Mouse (Mus musculus) heart, embryonic 16.5 days (tissue): Measurements from ENCODE around the gene AL732309.1. TPM values are rescaled to one million over a fixed set of nuclear protein-coding genes. Genes with fewer than 3 reads are reported as not detected.

Source experiments
- ATAC-seq: fragments of 200-750 bp; cut with Nextera tagmentation; replicated peaks from 2 replicates; pipeline ENCODE4 v1.8.0; 2017; ENCODE audit warnings: moderate number of reproducible peaks; ENCODE audit not compliant: insufficient read depth, low FRiP score; ENCODE audit errors: extremely low read depth
- H3K27ac ChIP-seq: fragments of 300-500 bp; sonication (generic); 2 replicates; pipeline ENCODE4 v1.5.1; 2014; ENCODE audit warnings: mild to moderate bottlenecking, low read length, control low read depth, moderate library complexity
- H3K27me3 ChIP-seq: fragments of 300-500 bp; sonication (generic); 2 replicates; pipeline ENCODE4 v1.6.1; 2014; ENCODE audit warnings: low read length, mixed read lengths; ENCODE audit not compliant: control insufficient read depth, insufficient read depth
- H3K36me3 ChIP-seq: fragments of 300-500 bp; sonication (generic); 2 replicates; pipeline ENCODE4 v1.6.1; 2014; ENCODE audit not compliant: control insufficient read depth, insufficient read depth
- H3K4me1 ChIP-seq: fragments of 300-500 bp; sonication (generic); 2 replicates; pipeline ENCODE4 v1.6.1; 2014; ENCODE audit warnings: low read length, mixed read lengths; ENCODE audit not compliant: control insufficient read depth, insufficient read depth
- H3K4me2 ChIP-seq: fragments of 300-500 bp; sonication (generic); 2 replicates; pipeline ENCODE4 v1.6.1; 2014; ENCODE audit warnings: low read depth, mild to moderate bottlenecking, control low read depth, low read length
- H3K4me3 ChIP-seq: fragments of 300-500 bp; sonication (generic); 2 replicates; pipeline ENCODE4 v1.5.1; 2014; ENCODE audit warnings: mild to moderate bottlenecking, control low read depth, low read length
- H3K9ac ChIP-seq: fragments of 300-500 bp; sonication (generic); 2 replicates; pipeline ENCODE4 v1.6.1; 2014; ENCODE audit warnings: low read length, control low read depth
- H3K9me3 ChIP-seq: fragments of 300-500 bp; sonication (generic); replicated peaks from 2 replicates; pipeline ENCODE4 v1.6.1; 2016; ENCODE audit warnings: low read length; ENCODE audit not compliant: control insufficient read depth
- WGBS: fragments of 180-500 bp; shearing (Covaris S2); extraction: QIAGEN DNeasy Blood & Tissue Kit; methylation state at CpG from one replicate; pipeline ENCODE4 v1.1.7; 2014; 5-methylcytosine and 5-hydroxymethylcytosine counted together
- polyA plus RNA-seq: library from polyadenylated mRNA; unstranded; fragments of >200 nt; fragmentation: Nextera tagmentation; extraction: Ambion mirVana; gene quantifications from 2 replicates; pipeline ENCODE4 v1.2.1, GENCODE M21; 2015

The AL732309.1 gene
- polyA plus RNA-seq, 1 experiment from 2014 or later: 3.1 TPM

DNA sequence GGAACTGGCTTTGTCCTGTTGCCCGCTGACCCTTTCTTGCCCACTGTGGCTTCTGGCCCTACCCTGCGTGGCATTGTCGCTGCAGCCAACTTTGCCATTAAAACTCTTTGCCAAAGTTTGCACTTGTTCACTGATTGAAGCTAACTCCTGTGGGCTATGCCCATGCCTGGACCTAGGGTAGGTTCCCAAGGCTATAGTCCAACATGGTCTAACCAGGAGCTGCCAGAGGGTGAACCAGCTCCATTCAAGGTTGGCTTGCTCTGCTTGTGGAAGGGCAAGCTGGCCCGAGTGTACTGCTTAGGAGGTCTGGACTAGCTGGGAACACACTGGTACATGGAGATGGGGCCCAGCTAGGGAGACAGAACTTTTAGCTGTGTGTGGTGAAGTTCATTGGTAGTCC lies 2.5 kb downstream of the AL732309.1 start:
- Histone ChIP-seq H3K9ac (no peak overlapping the region), H3K27me3 (peaks cover 16% of the 10 kb centered on the region; the same call in 1 of the 2 replicates), H3K36me3 (peaks cover 7% of the 10 kb centered on the region), H3K27ac (no peak overlapping the region), H3K9me3 (no peaks in the 10 kb centered on the region), H3K4me3 (no peak overlapping the region), H3K4me1 (peaks cover 13% of the 10 kb centered on the region), H3K4me2 (no peak overlapping the region)
- no peak for ATAC-seq
- 87% methylated on average over 4 of the region's 4 CpGs for WGBS

DNA sequence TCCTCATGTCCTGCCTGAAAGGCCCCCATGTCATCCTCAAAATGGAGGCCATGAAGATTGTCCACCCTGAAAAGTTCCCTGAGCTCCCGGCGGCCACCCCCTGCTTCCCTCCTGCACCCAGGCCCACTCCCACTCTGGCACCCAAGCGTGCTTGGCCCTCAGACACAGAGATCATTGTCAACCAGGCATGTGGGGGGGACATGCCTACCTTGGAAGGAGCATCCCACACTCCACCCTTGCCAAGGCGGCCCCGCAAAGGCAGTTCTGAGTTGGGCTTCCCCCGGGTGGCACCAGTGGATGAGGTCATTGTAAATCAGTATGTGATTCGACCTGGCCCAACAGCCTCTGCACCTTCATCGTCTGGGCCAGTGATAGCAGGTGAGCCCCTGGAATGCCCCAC lies 3.3 kb downstream of the AL732309.1 start:
- peaks cover 16% of the 10 kb centered on the region; the same call in 1 of the 2 replicates for H3K27me3 ChIP-seq
- no peaks in the 10 kb centered on the region for H3K9me3 ChIP-seq
- no peak overlapping the region for H3K27ac ChIP-seq
- WGBS: 63% methylated on average over 8 of the region's 8 CpGs
- H3K4me1 ChIP-seq: peaks cover 13% of the 10 kb centered on the region
- no peak overlapping the region for H3K9ac ChIP-seq
- H3K4me3 ChIP-seq: no peak overlapping the region
- H3K36me3 ChIP-seq: peaks cover 4% of the 10 kb centered on the region
- no peak for ATAC-seq
- no peak overlapping the region for H3K4me2 ChIP-seq

DNA sequence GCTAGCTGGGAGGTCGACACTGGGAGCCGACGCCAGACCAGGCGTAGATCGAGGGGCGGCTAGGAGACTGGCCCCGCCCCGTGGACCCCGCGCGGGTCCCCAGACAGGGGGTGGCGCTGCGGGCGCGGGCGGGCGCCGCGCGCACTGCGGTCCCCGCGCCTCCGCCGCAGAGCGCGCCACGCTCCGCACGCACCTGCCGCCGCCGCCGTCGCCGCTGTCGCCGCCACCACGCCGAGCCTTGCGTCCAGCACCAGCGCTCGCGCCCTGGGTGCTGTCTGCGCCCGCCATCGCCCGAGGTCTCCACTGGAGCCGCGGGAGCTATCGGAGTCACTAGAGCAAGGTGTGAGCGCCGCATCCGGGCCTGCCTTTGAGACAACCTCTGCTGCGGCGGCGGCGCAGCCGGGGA lies 4.6 kb downstream of the AL732309.1 start, which contains the start of the genes Rnf208 and Cysrt1:
TSS of gene Rnf208 (plus strand) at position 155 of the 406 bp plus-strand sequence.
TSS of gene Cysrt1 (minus strand) at position 352 of the 406 bp plus-strand sequence.
- H3K4me2 ChIP-seq: peak within 1 kb of the TSS; percentile 95
- H3K4me1 ChIP-seq: peaks cover 13% of the 10 kb centered on the region
- H3K9ac ChIP-seq: peak within 1 kb of the TSS; percentile 68
- WGBS: under 1% methylated on average over 47 of the region's 59 CpGs
- peaks cover 16% of the 10 kb centered on the region; the same call in 1 of the 2 replicates for H3K27me3 ChIP-seq
- H3K36me3 ChIP-seq: peaks cover 4% of the 10 kb centered on the region; the same call in 1 of the 2 replicates
- no peak for ATAC-seq
- H3K27ac ChIP-seq: no peak within 1 kb of the TSS
- peak within 1 kb of the TSS; percentile 62 for H3K4me3 ChIP-seq
- no peaks in the 10 kb centered on the region for H3K9me3 ChIP-seq

DNA sequence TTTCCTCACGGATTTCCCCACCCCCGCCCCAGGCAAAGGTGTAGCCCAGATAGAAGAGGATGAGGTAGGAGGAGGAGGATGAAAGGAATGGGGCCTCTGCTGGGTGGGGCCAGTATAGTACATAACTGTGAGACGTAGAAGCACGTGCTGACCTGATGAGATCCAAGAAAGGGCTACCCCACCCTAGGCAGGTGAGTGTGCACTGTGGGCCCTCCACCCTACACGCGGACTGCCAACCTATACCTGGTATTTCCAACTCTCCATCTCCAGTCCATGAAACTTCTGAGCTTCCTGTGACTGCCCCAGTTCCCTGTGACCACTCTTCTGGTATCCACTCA lies 5.3 kb downstream of the AL732309.1 start:
- H3K36me3 ChIP-seq: peaks cover 4% of the 10 kb centered on the region; the same call in 1 of the 2 replicates
- no peak for ATAC-seq
- peak overlapping the region; percentile 62 for H3K4me3 ChIP-seq
- H3K4me1 ChIP-seq: peaks cover 13% of the 10 kb centered on the region
- no peaks in the 10 kb centered on the region for H3K9me3 ChIP-seq
- 14% methylated on average over 6 of the region's 6 CpGs for WGBS
- no peak overlapping the region for H3K9ac ChIP-seq
- no peak overlapping the region for H3K27ac ChIP-seq
- H3K27me3 ChIP-seq: peaks cover 16% of the 10 kb centered on the region; the same call in 1 of the 2 replicates
- H3K4me2 ChIP-seq: peak overlapping the region; percentile 95

DNA sequence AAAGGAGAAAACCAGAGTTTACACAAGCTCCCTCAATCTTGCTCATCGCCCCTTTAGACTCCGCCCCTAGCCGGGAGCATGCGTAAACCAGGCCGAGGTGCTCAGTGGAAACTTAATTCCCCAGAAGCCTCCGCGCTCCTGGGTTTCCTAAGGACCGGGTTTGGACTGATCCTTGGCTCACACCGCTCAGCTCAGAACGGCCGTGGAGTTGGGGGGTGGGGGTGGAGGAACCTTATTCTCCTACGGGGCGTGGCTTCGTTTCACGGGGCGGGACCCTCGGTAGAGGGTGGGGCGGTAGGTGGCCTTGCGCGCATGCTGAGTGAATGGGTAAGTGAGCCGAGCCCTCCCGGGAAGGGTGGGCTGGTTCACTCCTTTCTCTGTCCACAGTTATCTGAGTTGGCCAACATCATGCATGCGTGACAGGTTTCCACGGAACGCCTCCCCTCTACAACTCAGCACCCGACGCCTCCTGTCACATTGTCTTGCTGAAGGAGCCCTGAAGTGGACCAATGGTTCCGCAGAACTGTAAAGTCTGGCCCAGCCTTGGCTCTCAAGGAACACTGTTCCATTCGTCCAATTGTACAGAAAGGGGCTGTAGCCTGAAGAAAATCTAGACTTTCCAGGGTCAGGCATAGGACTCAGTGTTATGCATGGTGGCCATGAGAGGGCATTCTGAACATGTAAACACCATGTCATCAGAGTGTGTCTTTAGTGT lies 5.8 kb downstream of the AL732309.1 start:
- 1% methylated on average over 29 of the region's 29 CpGs for whole genome bisulfite sequencing
- Histone ChIP-seq H3K27ac (no peak overlapping the region), H3K27me3 (peaks cover 18% of the 10 kb centered on the region; the same call in 1 of the 2 replicates), H3K4me1 (peaks cover 13% of the 10 kb centered on the region), H3K9ac (peak overlapping the region; percentile 60), H3K4me3 (peak overlapping the region; percentile 49), H3K36me3 (peaks cover 4% of the 10 kb centered on the region; the same call in 1 of the 2 replicates), H3K9me3 (no peaks in the 10 kb centered on the region), H3K4me2 (peak overlapping the region; percentile 71)
- peak; percentile 75 for ATAC-seq

DNA sequence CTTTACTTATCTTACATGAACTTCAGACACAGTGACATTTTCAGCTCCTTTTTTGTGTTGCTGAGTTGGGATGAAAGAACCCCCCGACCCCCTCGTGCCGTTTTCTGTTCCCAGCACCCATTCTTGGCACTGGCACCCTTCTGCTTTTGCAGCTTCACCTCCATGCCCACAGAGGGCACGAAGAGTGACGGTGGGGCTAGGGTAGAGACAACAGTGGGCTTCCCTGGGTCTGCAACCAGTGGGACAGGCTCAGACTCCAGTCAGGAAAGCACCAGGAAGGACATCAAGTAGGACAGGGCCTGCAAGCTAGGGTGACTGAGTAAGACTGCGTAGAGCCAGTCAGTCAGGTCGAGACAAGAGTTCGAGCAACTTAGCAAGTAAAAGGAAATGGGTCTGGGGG lies 6.4 kb downstream of the AL732309.1 start:
- peak overlapping the region; percentile 49 for H3K4me3 ChIP-seq
- WGBS: 57% methylated on average over 8 of the region's 8 CpGs
- H3K4me1 ChIP-seq: peaks cover 13% of the 10 kb centered on the region
- peaks cover 20% of the 10 kb centered on the region; the same call in 1 of the 2 replicates for H3K27me3 ChIP-seq
- no peaks in the 10 kb centered on the region; the same call in 1 of the 2 replicates for H3K36me3 ChIP-seq
- ATAC-seq: no peak
- peak overlapping the region; percentile 71 for H3K4me2 ChIP-seq
- no peaks in the 10 kb centered on the region for H3K9me3 ChIP-seq
- H3K9ac ChIP-seq: peak overlapping the region; percentile 60
- 0 out of 2 replicates have a peak overlapping the region, but pooled peaks have one; percentile 9 for H3K27ac ChIP-seq

DNA sequence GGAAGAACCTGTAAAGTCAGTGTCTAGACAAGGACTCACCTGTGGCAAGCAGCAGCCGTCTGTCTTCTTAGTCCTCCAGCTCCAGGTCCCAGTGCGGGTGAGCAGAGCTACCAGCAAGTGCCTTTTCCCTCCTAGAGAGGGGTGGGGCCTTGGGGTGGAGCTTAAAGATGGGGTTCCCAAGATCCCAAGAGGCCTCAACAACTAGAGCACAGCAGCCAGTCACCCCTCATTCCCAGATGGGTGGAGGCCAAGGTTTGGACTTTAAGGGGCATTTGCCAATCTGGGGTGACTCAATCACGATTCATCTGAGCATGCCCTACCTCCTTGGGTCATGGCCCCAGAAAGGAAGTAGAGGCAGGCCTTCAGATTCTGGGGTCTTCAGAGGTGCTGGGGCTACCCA lies 6.9 kb downstream of the AL732309.1 start:
- Histone ChIP-seq H3K36me3 (no peaks in the 10 kb centered on the region), H3K4me2 (no peak overlapping the region), H3K4me1 (peaks cover 13% of the 10 kb centered on the region), H3K9me3 (no peaks in the 10 kb centered on the region), H3K27me3 (peaks cover 20% of the 10 kb centered on the region; the same call in 1 of the 2 replicates), H3K4me3 (no peak overlapping the region), H3K27ac (no peak overlapping the region), H3K9ac (no peak overlapping the region)
- no peak for ATAC-seq
- 81% methylated on average over 3 of the region's 3 CpGs for WGBS

DNA sequence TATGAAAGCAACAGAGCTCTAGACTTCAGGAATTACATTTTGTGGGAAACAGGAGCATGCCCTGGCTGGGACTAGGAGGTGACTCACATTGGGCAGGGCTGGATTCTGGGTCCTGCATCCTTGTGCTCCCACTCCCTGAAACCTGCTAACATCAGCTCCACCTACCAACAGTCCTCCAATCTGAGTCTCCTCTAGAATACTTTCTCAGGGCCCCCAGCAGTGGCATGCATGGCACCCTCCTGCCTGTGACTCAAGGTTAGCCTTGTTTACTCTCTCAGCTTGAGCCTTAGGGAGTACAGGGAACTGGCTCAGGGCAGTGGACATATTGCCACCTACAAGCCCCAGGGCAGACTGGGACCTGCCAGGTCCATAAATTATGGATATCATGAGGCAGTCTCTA lies 8.6 kb downstream of the AL732309.1 start:
- no peak for ATAC-seq
- no peak overlapping the region for H3K27ac ChIP-seq
- peaks cover 16% of the 10 kb centered on the region; the same call in 1 of the 2 replicates for H3K27me3 ChIP-seq
- no peaks in the 10 kb centered on the region for H3K9me3 ChIP-seq
- H3K36me3 ChIP-seq: no peaks in the 10 kb centered on the region
- no peak overlapping the region for H3K9ac ChIP-seq
- H3K4me3 ChIP-seq: no peak overlapping the region
- H3K4me2 ChIP-seq: no peak overlapping the region
- peaks cover 13% of the 10 kb centered on the region for H3K4me1 ChIP-seq

DNA sequence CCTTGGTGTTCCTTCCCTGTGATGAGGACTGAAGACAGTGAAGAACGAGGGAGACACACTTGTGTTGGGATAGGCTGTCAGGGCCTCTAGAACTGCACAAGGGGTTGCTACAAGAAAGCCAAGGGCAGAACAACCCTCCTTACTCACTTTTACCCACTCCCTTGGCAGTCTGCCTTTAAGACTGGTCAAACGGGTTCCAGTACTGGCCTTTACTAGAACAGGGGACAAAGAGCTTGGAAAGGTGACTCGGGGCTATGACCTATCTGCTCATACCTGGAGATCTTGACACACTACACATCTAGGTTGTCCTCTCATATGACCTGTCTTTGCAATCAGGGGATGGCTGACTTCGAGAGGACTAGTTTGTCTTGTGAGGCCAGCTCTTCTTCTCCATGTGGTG lies 9.1 kb downstream of the AL732309.1 start:
- no peak overlapping the region for H3K4me3 ChIP-seq
- ATAC-seq: no peak
- no peak overlapping the region for H3K4me2 ChIP-seq
- peaks cover 13% of the 10 kb centered on the region for H3K4me1 ChIP-seq
- no peaks in the 10 kb centered on the region for H3K9me3 ChIP-seq
- WGBS: 55% methylated on average over 4 of the region's 4 CpGs
- H3K9ac ChIP-seq: no peak overlapping the region
- H3K27me3 ChIP-seq: peaks cover 14% of the 10 kb centered on the region; the same call in 1 of the 2 replicates
- no peaks in the 10 kb centered on the region for H3K36me3 ChIP-seq
- H3K27ac ChIP-seq: no peak overlapping the region
